Mouse (Mus musculus) C2C12 (cell line): ENCODE measurements around the gene Calm1. TPM values are rescaled to one million over a fixed set of nuclear protein-coding genes. Genes with fewer than 3 reads are reported as not detected.

ENCODE experiments used
- H3K27me3 ChIP-seq: one replicate; pipeline ENCODE4 v1.6.1; 2011; ENCODE audit not compliant: control insufficient read depth, insufficient read depth, insufficient read length
- H3K36me3 ChIP-seq: one replicate; pipeline ENCODE4 v1.6.1; 2011; ENCODE audit not compliant: control insufficient read depth, insufficient read depth
- H3K4me3 ChIP-seq: one replicate; pipeline ENCODE4 v1.5.1; 2011; ENCODE audit warnings: mild to moderate bottlenecking, control low read depth; ENCODE audit not compliant: poor library complexity, insufficient read depth, severe bottlenecking
- H3K79me2 ChIP-seq: one replicate; pipeline ENCODE4 v1.6.1; 2011; ENCODE audit not compliant: control insufficient read depth, insufficient read depth
- H3K79me3 ChIP-seq: one replicate; pipeline ENCODE4 v1.6.1; 2011; ENCODE audit warnings: low read depth, control low read depth
- H3ac ChIP-seq: one replicate; pipeline ENCODE3; 2011; ENCODE audit warnings: low read depth; ENCODE audit not compliant: control insufficient read depth, insufficient read length
- CEBPB ChIP-seq: IDR thresholded peaks from one replicate; pipeline ENCODE4 v1.6.1; 2011; ENCODE audit warnings: low read depth, mild to moderate bottlenecking, control low read depth, moderate library complexity
- CTCF ChIP-seq: IDR thresholded peaks from one replicate; pipeline ENCODE4 v1.5.1; 2011; ENCODE audit not compliant: control insufficient read depth, insufficient read depth, insufficient read length
- FOSL1 ChIP-seq: IDR thresholded peaks from one replicate; pipeline ENCODE4 v1.8.0; 2011; ENCODE audit warnings: mild to moderate bottlenecking, low read length; ENCODE audit not compliant: poor library complexity, insufficient read depth, severe bottlenecking
- MAX ChIP-seq: IDR thresholded peaks from one replicate; pipeline ENCODE4 v1.6.1; 2011; ENCODE audit warnings: mild to moderate bottlenecking, control low read depth
- MYOD1 ChIP-seq: IDR thresholded peaks from one replicate; pipeline ENCODE4 v1.6.1; 2011; ENCODE audit warnings: low read depth; ENCODE audit not compliant: control insufficient read depth, insufficient read length
- MYOG ChIP-seq: IDR thresholded peaks from one replicate; pipeline ENCODE4 v1.6.1; 2011; ENCODE audit not compliant: control insufficient read depth, insufficient read length; ENCODE audit errors: extremely low read depth
- USF1 ChIP-seq: IDR thresholded peaks from one replicate; pipeline ENCODE4 v1.6.1; 2011; ENCODE audit warnings: low read depth, mild to moderate bottlenecking, control low read depth, moderate library complexity
- polyA plus RNA-seq: library from polyadenylated mRNA; unstranded; fragments of >200 nt; fragmentation: generic; extraction: Trizol; gene quantifications from one replicate; pipeline ENCODE4 v1.2.1, GENCODE M21; 2012; ENCODE audit warnings: missing spikeins

The Calm1 gene
- polyA plus RNA-seq, 1 experiment, result 397 TPM

- Histone ChIP-seq H3K79me2 (no peaks in the 10 kb centered on the region), H3K36me3 (no peaks in the 10 kb centered on the region), H3ac (no peak overlapping the region), H3K4me3 (no peak overlapping the region), H3K27me3 (no peaks in the 10 kb centered on the region), H3K79me3 (no peaks in the 10 kb centered on the region)
- no peak for TF ChIP-seq USF1
- TF ChIP-seq CEBPB, result no peak
- no peak for TF ChIP-seq MYOG
- no peak for TF ChIP-seq MAX
- no peak for TF ChIP-seq MYOD1
- TF ChIP-seq FOSL1, result no peak
- no peak for TF ChIP-seq CTCF
Measured at GRCm38 (mm10) chr12:100222322-100222993, 23.2 kb downstream of the Calm1 start.

- H3ac ChIP-seq, result no peak overlapping the region
- TF ChIP-seq FOSL1, result no peak
- TF ChIP-seq MYOG, result no peak
- no peak for TF ChIP-seq MYOD1
- no peak for TF ChIP-seq MAX
- TF ChIP-seq CEBPB, result no peak
- TF ChIP-seq USF1, result no peak
- no peak for TF ChIP-seq CTCF
- no peaks in the 10 kb centered on the region for H3K36me3 ChIP-seq
- H3K4me3 ChIP-seq, result no peak overlapping the region
- no peaks in the 10 kb centered on the region for H3K27me3 ChIP-seq
- H3K79me2 ChIP-seq, result no peaks in the 10 kb centered on the region
- H3K79me3 ChIP-seq, result no peaks in the 10 kb centered on the region
Measured at GRCm38 (mm10) chr12:100223531-100223930, 24.3 kb downstream of the Calm1 start.

GRCm38 (mm10) chr12:100225196-100225595, 26.0 kb downstream of the Calm1 start:
- Histone ChIP-seq H3K79me2 (no peaks in the 10 kb centered on the region), H3K4me3 (no peak overlapping the region), H3K79me3 (no peaks in the 10 kb centered on the region), H3ac (no peak overlapping the region), H3K36me3 (no peaks in the 10 kb centered on the region), H3K27me3 (no peaks in the 10 kb centered on the region)
- no peak for TF ChIP-seq MAX
- no peak for TF ChIP-seq FOSL1
- no peak for TF ChIP-seq CTCF
- no peak for TF ChIP-seq MYOG
- TF ChIP-seq CEBPB, result no peak
- TF ChIP-seq MYOD1, result no peak
- no peak for TF ChIP-seq USF1

GRCm38 (mm10) chr12:100226073-100226472, 26.8 kb downstream of the Calm1 start:
- Histone ChIP-seq H3K79me2 (no peaks in the 10 kb centered on the region), H3K27me3 (no peaks in the 10 kb centered on the region), H3K79me3 (no peaks in the 10 kb centered on the region), H3ac (no peak overlapping the region), H3K36me3 (no peaks in the 10 kb centered on the region), H3K4me3 (no peak overlapping the region)
- no peak for TF ChIP-seq MYOD1
- no peak for TF ChIP-seq USF1

- H3K36me3 ChIP-seq, result no peaks in the 10 kb centered on the region
- H3K79me2 ChIP-seq, result no peaks in the 10 kb centered on the region
- TF ChIP-seq CEBPB (no peak), FOSL1 (no peak), MYOD1 (no peak), MYOG (no peak), CTCF (no peak), USF1 (no peak), MAX (no peak)
- H3K4me3 ChIP-seq, result no peak overlapping the region
- no peak overlapping the region for H3ac ChIP-seq
- H3K79me3 ChIP-seq, result no peaks in the 10 kb centered on the region
- no peaks in the 10 kb centered on the region for H3K27me3 ChIP-seq
Measured at GRCm38 (mm10) chr12:100226621-100227020, 27.4 kb downstream of the Calm1 start.

- TF ChIP-seq MYOG (no peak), USF1 (no peak), CEBPB (no peak), CTCF (no peak), MAX (no peak)
- Histone ChIP-seq H3K79me2 (no peaks in the 10 kb centered on the region), H3K79me3 (no peaks in the 10 kb centered on the region), H3K27me3 (no peaks in the 10 kb centered on the region), H3ac (no peak overlapping the region), H3K4me3 (no peak overlapping the region), H3K36me3 (no peaks in the 10 kb centered on the region)
Measured at GRCm38 (mm10) chr12:100228041-100228725, 28.9 kb downstream of the Calm1 start.
